Mouse (Mus musculus) liver, adult 2 months (tissue): Measurements from ENCODE around the gene Nepro. TPM values are rescaled to one million over a fixed set of nuclear protein-coding genes. Genes with fewer than 3 reads are reported as not detected.
A peak's percentile ranks its signal among the peaks of the same experiment; 100 is the strongest.

ENCODE experiments used
- DNase-seq: peaks from one replicate; pipeline ENCODE4 v3.0.0-alpha.2; 2011; ENCODE audit warnings: low read depth, low spot score; ENCODE audit errors: extremely low read depth
- H3K27ac ChIP-seq: fragments of 200-500 bp; replicated peaks from 2 replicates; pipeline ENCODE4 v1.5.1; 2012; ENCODE audit warnings: low read depth, mild to moderate bottlenecking, control low read depth, inconsistent platforms, low read length; ENCODE audit not compliant: insufficient read depth
- H3K27me3 ChIP-seq: fragments of 200-500 bp; 2 replicates; pipeline ENCODE4 v1.6.1; 2012; ENCODE audit warnings: mild to moderate bottlenecking, moderate library complexity, low read length, inconsistent platforms; ENCODE audit not compliant: control insufficient read depth, insufficient read depth
- H3K36me3 ChIP-seq: fragments of 200-500 bp; 2 replicates; pipeline ENCODE4 v1.6.1; 2012; ENCODE audit warnings: low read length, inconsistent platforms; ENCODE audit not compliant: control insufficient read depth, insufficient read depth
- H3K4me1 ChIP-seq: fragments of 200-500 bp; 2 replicates; pipeline ENCODE4 v1.6.1; 2011; ENCODE audit warnings: low read length; ENCODE audit not compliant: control insufficient read depth, insufficient read depth
- H3K4me3 ChIP-seq: fragments of 200-500 bp; 2 replicates; pipeline ENCODE4 v1.5.1; 2011; ENCODE audit warnings: low read depth, mild to moderate bottlenecking, control low read depth, low read length, moderate library complexity; ENCODE audit not compliant: insufficient read depth
- H3K79me2 ChIP-seq: fragments of 200-500 bp; 2 replicates; pipeline ENCODE4 v1.6.1; 2012; ENCODE audit warnings: inconsistent platforms, mild to moderate bottlenecking, low read length, moderate library complexity; ENCODE audit not compliant: control insufficient read depth, insufficient read depth
- H3K9ac ChIP-seq: fragments of 200-500 bp; 2 replicates; pipeline ENCODE4 v1.6.1; 2012; ENCODE audit warnings: low read depth, mild to moderate bottlenecking, control low read depth, inconsistent platforms, low read length
- CTCF ChIP-seq: fragments of 200-500 bp; IDR thresholded peaks from 2 replicates; pipeline ENCODE4 v1.5.1; 2011; ENCODE audit warnings: low read depth, low read length, control low read depth
- POLR2A ChIP-seq: fragments of 200-500 bp; IDR thresholded peaks from 2 replicates; pipeline ENCODE4 v1.6.1; 2011; ENCODE audit warnings: low read length, control low read depth; ENCODE audit not compliant: insufficient read depth; ENCODE audit errors: extremely low read depth
- whole genome bisulfite sequencing: fragments of 180-500 bp; shearing (Covaris S2); methylation state at CpG from one replicate; pipeline ENCODE4 v1.1.7; 2018; 5-methylcytosine and 5-hydroxymethylcytosine counted together
- polyA plus RNA-seq: library from polyadenylated mRNA; depleted of rRNA; stranded (reverse); fragments of >200 nt; gene quantifications from 2 replicates; pipeline ENCODE4 v1.2.3, GENCODE M21; 2012; rRNA removed
- total RNA-seq: library from RNA; depleted of rRNA; stranded (reverse); fragments of >200 nt; gene quantifications from 2 replicates; pipeline ENCODE4 v1.2.3, GENCODE M21; 2014; rRNA removed

Gene Nepro
- total and polyA plus RNA-seq, 2 experiments = 2.1 to 4.4 TPM

- Histone ChIP-seq H3K27ac (no peak overlapping the region), H3K27me3 (no peaks in the 10 kb centered on the region), H3K79me2 (no peaks in the 10 kb centered on the region), H3K4me1 (no peaks in the 10 kb centered on the region; the same call in 1 of the 2 replicates), H3K9ac (no peak overlapping the region), H3K4me3 (no peak overlapping the region), H3K36me3 (no peaks in the 10 kb centered on the region)
- no peak for DNase-seq
- TF ChIP-seq POLR2A (no peak), CTCF (no peak)
- 67% methylated on average over 3 of the region's 3 CpGs for WGBS
Measured at GRCm38 (mm10) chr16:44773673-44774072, 49.6 kb downstream of the Nepro start.

DNA sequence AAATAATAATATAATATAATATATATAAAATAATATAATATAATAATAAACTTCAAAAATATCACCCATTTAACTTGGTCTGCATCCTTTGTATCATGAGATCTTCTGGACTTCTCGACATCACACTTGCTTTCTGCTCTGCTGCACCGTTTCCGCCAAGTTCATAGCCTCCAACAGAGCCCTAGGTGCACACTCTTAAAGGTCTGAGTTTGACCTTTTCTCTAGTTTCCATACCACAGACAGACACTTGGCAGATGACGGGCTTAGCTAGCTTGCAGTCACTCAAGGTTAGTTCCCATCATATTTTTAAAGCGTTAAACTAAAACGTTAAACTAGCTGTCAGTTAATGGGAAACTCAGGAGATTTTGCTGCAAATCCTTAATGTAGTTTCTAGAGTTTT, 50.1 kb downstream of the Nepro start:
- WGBS = 88% methylated on average over 6 of the region's 6 CpGs
- TF ChIP-seq POLR2A = no peak
- TF ChIP-seq CTCF = no peak
- no peak for DNase-seq
- Histone ChIP-seq H3K9ac (no peak overlapping the region), H3K4me3 (no peak overlapping the region), H3K27ac (no peak overlapping the region), H3K36me3 (no peaks in the 10 kb centered on the region), H3K27me3 (no peaks in the 10 kb centered on the region), H3K4me1 (no peaks in the 10 kb centered on the region; the same call in 1 of the 2 replicates), H3K79me2 (no peaks in the 10 kb centered on the region)

DNA sequence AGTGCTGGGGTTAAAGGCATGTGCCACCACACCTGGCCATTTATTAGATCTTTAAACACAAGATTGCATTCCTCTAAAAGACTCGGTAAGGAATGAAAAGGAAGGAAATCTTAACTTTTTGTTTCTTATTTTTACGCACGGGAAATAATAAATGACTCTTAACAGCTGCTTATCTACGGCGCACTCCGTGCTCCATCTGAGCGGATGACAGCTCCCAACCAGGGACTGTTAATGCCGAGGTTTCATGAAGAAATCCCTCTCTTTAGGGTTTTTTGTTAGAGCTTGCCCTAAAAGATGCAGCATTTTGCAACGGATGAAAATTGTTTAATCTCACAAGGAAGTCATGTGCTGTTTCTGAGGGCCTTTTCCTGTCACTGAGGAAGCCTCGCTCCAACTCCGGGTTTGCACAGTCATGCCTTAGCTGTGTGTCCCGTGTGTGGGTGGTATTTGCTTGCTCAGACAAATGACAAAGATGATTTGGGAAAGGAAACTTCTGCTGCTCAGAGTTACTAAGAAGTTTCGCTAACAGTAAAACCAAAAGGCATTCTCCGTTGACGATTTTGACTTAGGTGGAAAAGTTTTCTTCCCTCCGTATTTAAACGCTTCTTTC, 54.5 kb downstream of the Nepro start:
- H3K27ac ChIP-seq = peak overlapping the region; percentile 61; the same call in 1 of the 2 replicates
- peak; percentile 42 for DNase-seq
- WGBS = 57% methylated on average over 17 of the region's 17 CpGs

GRCm38 (mm10) chr16:44779494-44779893, 55.4 kb downstream of the Nepro start:
- no peaks in the 10 kb centered on the region for H3K27me3 ChIP-seq
- no peaks in the 10 kb centered on the region for H3K36me3 ChIP-seq

More for the DNA sequence above, 54.5 kb downstream of the Nepro start:
- H3K4me1 ChIP-seq = no peaks in the 10 kb centered on the region; the same call in 1 of the 2 replicates
- no peak overlapping the region; the same call in 1 of the 2 replicates for H3K4me3 ChIP-seq
- no peak for TF ChIP-seq POLR2A
- TF ChIP-seq CTCF = no peak
- H3K27me3 ChIP-seq = no peaks in the 10 kb centered on the region
- H3K79me2 ChIP-seq = no peaks in the 10 kb centered on the region
- H3K9ac ChIP-seq = no peak overlapping the region
- H3K36me3 ChIP-seq = no peaks in the 10 kb centered on the region

GRCm38 (mm10) chr16:44780751-44781150, 56.6 kb downstream of the Nepro start:
- Histone ChIP-seq H3K9ac (no peak overlapping the region), H3K27me3 (no peaks in the 10 kb centered on the region), H3K79me2 (no peaks in the 10 kb centered on the region), H3K4me3 (no peak overlapping the region), H3K27ac (no peak overlapping the region), H3K4me1 (no peaks in the 10 kb centered on the region; the same call in 1 of the 2 replicates), H3K36me3 (no peaks in the 10 kb centered on the region)
- DNase-seq = no peak
- WGBS = 66% methylated on average over 4 of the region's 4 CpGs
- TF ChIP-seq POLR2A (no peak), CTCF (no peak)

More at GRCm38 (mm10) chr16:44779494-44779893, 55.4 kb downstream of the Nepro start:
- Histone ChIP-seq H3K9ac (no peak overlapping the region), H3K27ac (no peak overlapping the region), H3K79me2 (no peaks in the 10 kb centered on the region), H3K4me3 (no peak overlapping the region), H3K4me1 (no peaks in the 10 kb centered on the region; the same call in 1 of the 2 replicates)
- 79% methylated on average over 5 of the region's 5 CpGs for WGBS
- no peak for TF ChIP-seq POLR2A
- no peak for TF ChIP-seq CTCF
- DNase-seq = no peak

Other genes starting within 250 kb of the Nepro start
- gene Boc, start 165.4 kb upstream of the Nepro start, total RNA-seq = 0.18 and 0.40 TPM in 2 replicates
- gene Boc, start 165.4 kb upstream of the Nepro start, polyA plus RNA-seq = 0.16 and 0.20 TPM in 2 replicates
- 11.0 and 11.2 TPM in 2 replicates for gene Gtpbp8, start 22.1 kb downstream of the Nepro start, total RNA-seq
- gene Gtpbp8, start 22.1 kb downstream of the Nepro start, polyA plus RNA-seq = 3.7 and 3.8 TPM in 2 replicates
- 1.3 and 1.8 TPM in 2 replicates for gene Cd200r1, start 41.4 kb downstream of the Nepro start, total RNA-seq
- 0.29 and 0.31 TPM in 2 replicates for gene Cd200r1, start 41.4 kb downstream of the Nepro start, polyA plus RNA-seq
- gene Cd200r4, start 87.4 kb downstream of the Nepro start, total RNA-seq = 0.37 and 0.74 TPM in 2 replicates
- 0.06 and 0.11 TPM in 2 replicates for gene Cd200r4, start 87.4 kb downstream of the Nepro start, polyA plus RNA-seq
- gene Cd200r2, start 142.8 kb downstream of the Nepro start, total RNA-seq = 0.09 TPM in 1 of 2 replicates, not detected in the other
- not detected in 2 replicates for gene Cd200r2, start 142.8 kb downstream of the Nepro start, polyA plus RNA-seq
- gene Cd200r3, start 219.4 kb downstream of the Nepro start, total RNA-seq = 0.18 and 0.27 TPM in 2 replicates
- not detected in 2 replicates for gene Cd200r3, start 219.4 kb downstream of the Nepro start, polyA plus RNA-seq